Mouse (Mus musculus): ENCODE measurements around the gene Arhgap9. TPM values are rescaled to one million over a fixed set of nuclear protein-coding genes. Genes with fewer than 3 reads are reported as not detected.

Arhgap9 gene
- total and polyA plus RNA-seq, 3 experiments = 32.4 to 44.7 (median 33.7) TPM

GRCm38 (mm10) chr10:127285644-127286043 lies 36.1 kb upstream of the Arhgap9 start:
- Histone ChIP-seq H3K4me1 (ENCODE audit: control insufficient read depth in 1 of 2, insufficient read depth in 2 of 2) (peaks cover 16 to 24% of the 10 kb centered on the region in 2 experiments), H3K79me2 (replicated peaks; ENCODE audit: control insufficient read depth, extremely low read depth, insufficient read depth, poor library complexity, severe bottlenecking) (peaks cover 16% of the 10 kb centered on the region), H3K4me3 (replicated peaks in 1 of 3; ENCODE audit: low read depth in 2 of 3, low read length in 2 of 3, poor library complexity in 1 of 3) (no peak overlapping the region), H3K27ac (ENCODE audit: insufficient read depth, low read depth) (no peak overlapping the region), H3K27me3 (replicated peaks) (no peaks in the 10 kb centered on the region), H3K9ac (ENCODE audit: insufficient read depth, low read depth) (no peak overlapping the region), H3K36me3 (replicated peaks in 1 of 2; ENCODE audit: control insufficient read depth in 1 of 2, insufficient read depth in 1 of 2, low read length in 1 of 2) (peaks cover 64 to 70% of the 10 kb centered on the region in 2 experiments), H3K4me2 (ENCODE audit: insufficient read depth, low read depth, poor library complexity, severe bottlenecking) (no peak overlapping the region), H3K9me3 (replicated peaks; ENCODE audit: low read length) (no peaks in the 10 kb centered on the region)
- TF ChIP-seq MYC (IDR thresholded peaks at IDR 0.05; ENCODE audit: low read depth, low read length) (no peak), MXI1 (IDR thresholded peaks at IDR 0.05; ENCODE audit: low read depth, low read length) (no peak), HCFC1 (IDR thresholded peaks at IDR 0.05; ENCODE audit: low read depth, low read length) (no peak), MAX (IDR thresholded peaks at IDR 0.05; ENCODE audit: low read length) (no peak), IRF4 (IDR thresholded peaks at IDR 0.05; ENCODE audit: low read depth, low read length) (no peak), ZC3H11A (IDR thresholded peaks at IDR 0.05; ENCODE audit: low read depth, low read length) (no peak), ETS1 (conservative IDR thresholded peaks at IDR 0.05; ENCODE audit: low read depth, low read length) (no peak)
- dilution Hi-C loops (cut with MboI; ENCODE audit: extremely low pct_ligation_motif_present, extremely low pct_unique_long_range_greater_than_20kb, low sequenced_read_pairs) = no loop called here
- DNase-seq (ENCODE audit: extremely low read depth) = no peak
- in situ Hi-C loops (cut with MboI; ENCODE audit: low pct_ligation_motif_present, low pct_unique_long_range_greater_than_20kb, low sequenced_read_pairs) = no loop called here

- no peak for DNase-seq (ENCODE audit: extremely low read depth)
- dilution Hi-C loops (cut with MboI; ENCODE audit: extremely low pct_ligation_motif_present, extremely low pct_unique_long_range_greater_than_20kb, low sequenced_read_pairs) = no loop called here
- H3K27me3 ChIP-seq (replicated peaks) = no peaks in the 10 kb centered on the region
- H3K9ac ChIP-seq (ENCODE audit: insufficient read depth, low read depth) = no peak overlapping the region
- no peak overlapping the region for H3K27ac ChIP-seq (ENCODE audit: insufficient read depth, low read depth)
- TF ChIP-seq TBP (conservative IDR thresholded peaks at IDR 0.05; ENCODE audit: low read depth, low read length) (no peak), E2F4 (IDR thresholded peaks at IDR 0.05; ENCODE audit: insufficient replicate concordance, low read depth, low read length) (no peak), ELF1 (IDR thresholded peaks at IDR 0.05; ENCODE audit: low read depth, low read length) (no peak), EP300 (IDR thresholded peaks at IDR 0.05; ENCODE audit: low read length) (no peak), MYC (IDR thresholded peaks at IDR 0.05; ENCODE audit: low read depth, low read length) (no peak), ZMIZ1 (IDR thresholded peaks at IDR 0.05; ENCODE audit: low read depth, low read length) (no peak), POLR2AphosphoS2 (IDR thresholded peaks at IDR 0.05; ENCODE audit: low read depth, low read length) (no peak), IRF4 (IDR thresholded peaks at IDR 0.05; ENCODE audit: low read depth, low read length) (no peak), USF2 (conservative IDR thresholded peaks at IDR 0.05; ENCODE audit: low read depth, low read length) (no peak), ZNF384 (IDR thresholded peaks at IDR 0.05; ENCODE audit: low read depth, low read length) (no peak)
- in situ Hi-C loops (cut with MboI; ENCODE audit: low pct_ligation_motif_present, low pct_unique_long_range_greater_than_20kb, low sequenced_read_pairs) = no loop called here
- H3K79me2 ChIP-seq (replicated peaks; ENCODE audit: control insufficient read depth, extremely low read depth, insufficient read depth, poor library complexity, severe bottlenecking) = peaks cover 20% of the 10 kb centered on the region
- H3K36me3 ChIP-seq (replicated peaks in 1 of 2; ENCODE audit: control insufficient read depth in 1 of 2, insufficient read depth in 1 of 2, low read length in 1 of 2) = peaks cover 59 to 65% of the 10 kb centered on the region in 2 experiments
- H3K9me3 ChIP-seq (replicated peaks; ENCODE audit: low read length) = no peaks in the 10 kb centered on the region
- no peak overlapping the region for H3K4me3 ChIP-seq (replicated peaks in 1 of 3; ENCODE audit: low read depth in 2 of 3, low read length in 2 of 3, poor library complexity in 1 of 3)
- H3K4me2 ChIP-seq (ENCODE audit: insufficient read depth, low read depth, poor library complexity, severe bottlenecking) = no peak overlapping the region
- H3K4me1 ChIP-seq (ENCODE audit: control insufficient read depth in 1 of 2, insufficient read depth in 2 of 2) = peaks cover 16 to 24% of the 10 kb centered on the region in 2 experiments
Measured at GRCm38 (mm10) chr10:127286194-127286593, 35.6 kb upstream of the Arhgap9 start.

All from CH12.LX (cell line).